Comparison of ENCODE assay signal across 13 mouse cellular contexts in the genomic region with DNA sequence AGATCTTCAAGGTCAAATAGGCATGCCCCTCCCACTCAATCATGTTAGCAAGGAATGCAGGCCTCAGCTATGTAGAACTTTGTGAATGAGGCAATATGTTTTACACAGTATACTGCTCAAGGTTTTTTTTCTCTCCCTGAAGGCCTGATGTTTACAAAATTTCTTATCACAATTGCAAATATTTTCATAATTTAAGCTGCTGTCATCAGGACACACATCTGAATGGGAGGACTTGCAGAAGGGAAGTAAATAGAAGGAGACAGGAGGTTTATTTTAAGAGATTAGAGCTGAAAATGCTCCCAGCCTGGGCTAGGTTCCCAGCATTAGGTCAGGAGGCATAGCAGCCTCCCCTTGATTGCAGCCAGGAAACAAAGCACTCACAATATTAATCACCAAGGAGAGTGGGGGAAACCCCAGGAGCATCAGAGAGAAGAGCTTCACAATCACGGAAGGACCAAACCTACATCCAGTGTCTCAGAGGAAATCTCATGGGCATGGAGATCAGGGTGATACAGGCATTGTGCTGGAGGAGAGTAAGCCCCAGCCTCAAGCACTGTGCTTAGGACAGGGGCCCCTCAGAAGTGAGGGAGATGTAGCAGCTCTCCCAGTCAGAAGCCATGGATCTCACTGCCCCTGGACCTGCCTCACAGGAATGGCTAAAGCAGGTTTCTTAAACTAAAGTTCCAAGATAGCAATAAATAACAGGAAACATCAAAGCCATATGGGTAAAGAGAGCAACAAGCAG. TPM values are rescaled to one million over a fixed set of nuclear protein-coding genes. Genes with fewer than 3 reads are reported as not detected.
DNase-seq lines count a peak whose midpoint lies in the region; ATAC-seq lines count a peak whose summit lies in the region.
"Had no signal": no experiment of that assay in that cellular context is flagged by ENCODE, and none has a peak within 500 bp of the region (broad histone marks: within the 10 kb centered on the region; RNA-seq: fewer than 3 reads in every experiment).

No protein-coding gene starts in this region.

- intact Hi-C loops in left cerebral cortex, postnatal 4 days (cut with DNase I) = no loop called here

- peak; percentile 97 for DNase-seq in heart, adult 11 months
- DNase-seq in ZHBTc4 (ENCODE audit: low read depth, low spot score) = peak; percentile 2
- peak; percentile 52 for DNase-seq in ovary, adult 18-20 months (ENCODE audit: low spot score)
- DNase-seq in left cerebral cortex, postnatal 4 days = no peak
- DNase-seq in T-cell, adult 2 months (ENCODE audit: low spot score) = no peak
- no peak for DNase-seq in frontal cortex, postnatal 10 days (ENCODE audit: low spot score in 2 of 2)
- DNase-seq: B cell, adult 2 months; liver had no signal

- no peak overlapping the region for H3K4me2 ChIP-seq in heart, embryonic 11.5 days
- H3K4me2 ChIP-seq in heart, embryonic 16.5 days (ENCODE audit: low read depth, low read length) = no peak overlapping the region
- H3K4me2 ChIP-seq: embryonic facial prominence, embryonic 15.5 days; midbrain, embryonic 13.5 days; neural tube, embryonic 15.5 days had no signal

- H3K9ac ChIP-seq in heart, embryonic 11.5 days (ENCODE audit: low read depth, low read length) = no peak overlapping the region
- no peak overlapping the region for H3K9ac ChIP-seq in heart, embryonic 16.5 days (ENCODE audit: low read length)
- H3K9ac ChIP-seq: embryonic facial prominence, embryonic 15.5 days; midbrain, embryonic 13.5 days; neural tube, embryonic 15.5 days had no signal

- no peaks in the 10 kb centered on the region for H3K27me3 ChIP-seq in heart, embryonic 11.5 days (ENCODE audit: control insufficient read depth, insufficient read depth, low read length)
- H3K27me3 ChIP-seq in heart, embryonic 16.5 days (ENCODE audit: control insufficient read depth, insufficient read depth, low read length) = no peaks in the 10 kb centered on the region
- H3K27me3 ChIP-seq: embryonic facial prominence, embryonic 15.5 days; midbrain, embryonic 13.5 days; neural tube, embryonic 15.5 days had no signal

- H3K4me1 ChIP-seq in heart, embryonic 11.5 days (ENCODE audit: control insufficient read depth, insufficient read depth, low read length) = 0 out of 2 replicates have a peak, but pooled peaks cover 5% of the 10 kb centered on the region
- H3K4me1 ChIP-seq in heart, embryonic 16.5 days (ENCODE audit: control insufficient read depth, insufficient read depth, low read length) = peaks cover 13% of the 10 kb centered on the region
- H3K4me1 ChIP-seq: embryonic facial prominence, embryonic 15.5 days; midbrain, embryonic 13.5 days; neural tube, embryonic 15.5 days had no signal

- no peaks in the 10 kb centered on the region for H3K9me3 ChIP-seq in heart, embryonic 11.5 days (replicated peaks; ENCODE audit: control insufficient read depth, low read length)
- no peaks in the 10 kb centered on the region for H3K9me3 ChIP-seq in heart, embryonic 16.5 days (replicated peaks; ENCODE audit: control insufficient read depth, low read length)
- H3K9me3 ChIP-seq: embryonic facial prominence, embryonic 15.5 days; midbrain, embryonic 13.5 days; neural tube, embryonic 15.5 days had no signal

- H3K36me3 ChIP-seq in heart, embryonic 11.5 days (ENCODE audit: control insufficient read depth, insufficient read depth, low read length) = no peaks in the 10 kb centered on the region
- no peaks in the 10 kb centered on the region for H3K36me3 ChIP-seq in heart, embryonic 16.5 days (ENCODE audit: control insufficient read depth, insufficient read depth)
- H3K36me3 ChIP-seq: embryonic facial prominence, embryonic 15.5 days; midbrain, embryonic 13.5 days; neural tube, embryonic 15.5 days had no signal

- 35% methylated on average over 1 of the region's 1 CpGs for WGBS in heart, embryonic 11.5 days (ENCODE audit: insufficient replicate concordance)
- WGBS in heart, embryonic 16.5 days = 29% methylated on average over 1 of the region's 1 CpGs

- H3K27ac ChIP-seq in heart, embryonic 11.5 days (ENCODE audit: low read depth, low read length) = no peak overlapping the region
- H3K27ac ChIP-seq in heart, embryonic 16.5 days (ENCODE audit: low read length) = no peak overlapping the region
- H3K27ac ChIP-seq: embryonic facial prominence, embryonic 15.5 days; midbrain, embryonic 13.5 days; neural tube, embryonic 15.5 days had no signal

- H3K4me3 ChIP-seq in heart, embryonic 11.5 days (ENCODE audit: low read depth, low read length) = no peak overlapping the region
- H3K4me3 ChIP-seq in heart, embryonic 16.5 days (ENCODE audit: low read length) = no peak overlapping the region
- H3K4me3 ChIP-seq: embryonic facial prominence, embryonic 15.5 days; midbrain, embryonic 13.5 days; neural tube, embryonic 15.5 days had no signal

- no peak for ATAC-seq in heart, embryonic 11.5 days (replicated peaks; ENCODE audit: insufficient number of reproducible peaks, low FRiP score, low TSS enrichment)
- ATAC-seq in heart, embryonic 16.5 days (replicated peaks; ENCODE audit: extremely low read depth, insufficient read depth, low FRiP score) = peak; percentile 63; the same call in 1 of the 2 replicates
- ATAC-seq: midbrain, embryonic 13.5 days had no signal

RNA-seq across cellular contexts. Expression of gene Ces1d, which starts 25.6 kb away (rescaled TPM):
- polyA plus RNA-seq in heart, embryonic 11.5 days (2014; fragmentation: Nextera tagmentation; extraction: Ambion mirVana) = 0.43 TPM in 1 of 2 replicates, not detected in the other
- polyA plus RNA-seq in heart, embryonic 16.5 days (2015; fragmentation: Nextera tagmentation; extraction: Ambion mirVana) = 1.7 and 7.3 TPM in 2 replicates
- not detected for total RNA-seq in left cerebral cortex, postnatal 4 days (2021)

RNA-seq across cellular contexts. Expression of gene Ces1c, which starts 40.9 kb away (rescaled TPM):
- polyA plus RNA-seq in heart, embryonic 11.5 days (2014; fragmentation: Nextera tagmentation; extraction: Ambion mirVana) = not detected in 2 replicates
- not detected in 2 replicates for polyA plus RNA-seq in heart, embryonic 16.5 days (2015; fragmentation: Nextera tagmentation; extraction: Ambion mirVana)
- total RNA-seq in left cerebral cortex, postnatal 4 days (2021) = not detected
- polyA plus RNA-seq: embryonic facial prominence, embryonic 15.5 days; midbrain, embryonic 13.5 days; neural tube, embryonic 15.5 days had no signal

RNA-seq across cellular contexts. Expression of gene Ces1e, which starts 57.4 kb away (rescaled TPM):
- 0.65 TPM in 1 of 2 replicates, not detected in the other for polyA plus RNA-seq in heart, embryonic 11.5 days (2014; fragmentation: Nextera tagmentation; extraction: Ambion mirVana)
- polyA plus RNA-seq in heart, embryonic 16.5 days (2015; fragmentation: Nextera tagmentation; extraction: Ambion mirVana) = 0.09 TPM in 1 of 2 replicates, not detected in the other
- not detected for total RNA-seq in left cerebral cortex, postnatal 4 days (2021)
- polyA plus RNA-seq: midbrain, embryonic 13.5 days; neural tube, embryonic 15.5 days had no signal

Comparison
In these comparisons a context has a peak if more than half of its experiments do, and no peak if none do; other contexts are left out.
1. DNase-seq: peak in heart, adult 11 months (single experiment), ZHBTc4 (single experiment) and ovary, adult 18-20 months (single experiment); none in left cerebral cortex, postnatal 4 days (single experiment), T-cell, adult 2 months (single experiment) and frontal cortex, postnatal 10 days (0 of 2).